Mouse (Mus musculus) liver, embryonic 12.5 days (tissue): ENCODE measurements at regions not wholly inside any gene's neighbourhood (a gene's known extent, or its start where the extent isn't known, plus 50 kb on each side); places are given as distances from the start of the nearest gene placed in this dataset.
A peak's percentile ranks its signal among the peaks of the same experiment; 100 is the strongest.

ENCODE experiments used
- ATAC-seq: fragments of 200-750 bp; cut with Nextera tagmentation; 2 replicates; pipeline ENCODE4 v1.8.0; 2017; ENCODE audit warnings: moderate number of reproducible peaks, mild to moderate bottlenecking, moderate library complexity
- H3K27ac ChIP-seq: fragments of 300-500 bp; sonication (generic); 2 replicates; pipeline ENCODE4 v1.5.1; 2016; ENCODE audit warnings: mild to moderate bottlenecking
- H3K27me3 ChIP-seq: fragments of 300-500 bp; sonication (generic); replicated peaks from 2 replicates; pipeline ENCODE4 v1.6.1; 2016; ENCODE audit warnings: mild to moderate bottlenecking, moderate library complexity
- H3K36me3 ChIP-seq: fragments of 300-500 bp; sonication (generic); 2 replicates; pipeline ENCODE4 v1.6.1; 2016; ENCODE audit warnings: mild to moderate bottlenecking, moderate library complexity
- H3K4me1 ChIP-seq: fragments of 300-500 bp; sonication (generic); 2 replicates; pipeline ENCODE4 v1.6.1; 2016
- H3K4me2 ChIP-seq: fragments of 300-500 bp; sonication (generic); 2 replicates; pipeline ENCODE4 v1.6.1; 2016; ENCODE audit warnings: mild to moderate bottlenecking, moderate library complexity
- H3K4me3 ChIP-seq: fragments of 300-500 bp; sonication (generic); 2 replicates; pipeline ENCODE4 v1.5.1; 2016; ENCODE audit warnings: mild to moderate bottlenecking, moderate library complexity
- H3K9ac ChIP-seq: fragments of 300-500 bp; sonication (generic); 2 replicates; pipeline ENCODE4 v1.6.1; 2016; ENCODE audit warnings: mild to moderate bottlenecking, moderate library complexity
- H3K9me3 ChIP-seq: fragments of 300-500 bp; sonication (generic); replicated peaks from 2 replicates; pipeline ENCODE4 v1.6.1; 2016; ENCODE audit warnings: mild to moderate bottlenecking, moderate library complexity
- WGBS: fragments of 180-500 bp; shearing (Covaris S2); methylation state at CpG from one replicate; pipeline ENCODE4 v1.1.7; 2016; ENCODE audit not compliant: insufficient replicate concordance; 5-methylcytosine and 5-hydroxymethylcytosine counted together

- WGBS = 38% methylated on average over 24 of the region's 24 CpGs
- Histone ChIP-seq H3K9ac (no peak overlapping the region), H3K4me1 (peaks cover 8% of the 10 kb centered on the region), H3K9me3 (no peaks in the 10 kb centered on the region), H3K4me3 (no peak overlapping the region), H3K27ac (no peak overlapping the region), H3K4me2 (no peak overlapping the region), H3K27me3 (no peaks in the 10 kb centered on the region), H3K36me3 (no peaks in the 10 kb centered on the region)
- ATAC-seq = no peak
Measured at GRCm38 (mm10) chr5:138875180-138876076, 55.5 kb downstream of the Gm5294 start.

GRCm38 (mm10) chr5:138881649-138882226 is 61.9 kb downstream of the Gm5294 start:
- no peaks in the 10 kb centered on the region for H3K27me3 ChIP-seq
- H3K9me3 ChIP-seq = no peaks in the 10 kb centered on the region
- H3K9ac ChIP-seq = no peak overlapping the region
- no peaks in the 10 kb centered on the region for H3K36me3 ChIP-seq
- no peaks in the 10 kb centered on the region for H3K4me1 ChIP-seq
- ATAC-seq = no peak
- WGBS = 67% methylated on average over 9 of the region's 9 CpGs
- no peak overlapping the region for H3K4me2 ChIP-seq
- no peak overlapping the region for H3K4me3 ChIP-seq
- H3K27ac ChIP-seq = no peak overlapping the region

DNA sequence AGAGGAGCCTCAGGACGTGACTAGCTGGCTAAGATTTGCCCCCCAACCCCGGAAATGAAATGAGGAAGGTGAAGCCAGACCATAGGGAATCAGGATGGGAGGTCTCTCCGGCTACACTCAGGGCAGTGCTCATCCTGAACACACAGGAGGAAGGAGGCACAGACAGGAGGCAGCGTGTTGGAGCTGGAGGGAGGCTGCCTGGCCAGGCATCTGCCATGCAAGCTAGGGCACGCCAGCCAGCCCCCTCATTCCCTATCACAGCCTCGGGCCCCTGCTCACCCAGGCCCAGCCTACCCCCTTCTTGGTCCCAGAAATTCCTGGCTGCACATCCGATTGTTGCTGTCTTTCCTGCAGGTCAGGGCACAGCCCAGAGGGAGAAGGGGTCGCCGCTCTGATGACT is 63.7 kb downstream of the Gm5294 start:
- no peaks in the 10 kb centered on the region for H3K9me3 ChIP-seq
- no peak for ATAC-seq
- 0 out of 2 replicates have a peak, but pooled peaks cover 2% of the 10 kb centered on the region for H3K27me3 ChIP-seq
- H3K4me2 ChIP-seq = no peak overlapping the region
- no peak overlapping the region for H3K27ac ChIP-seq
- no peaks in the 10 kb centered on the region for H3K36me3 ChIP-seq
- no peaks in the 10 kb centered on the region for H3K4me1 ChIP-seq
- H3K9ac ChIP-seq = no peak overlapping the region
- H3K4me3 ChIP-seq = no peak overlapping the region
- 42% methylated on average over 9 of the region's 9 CpGs for WGBS

DNA sequence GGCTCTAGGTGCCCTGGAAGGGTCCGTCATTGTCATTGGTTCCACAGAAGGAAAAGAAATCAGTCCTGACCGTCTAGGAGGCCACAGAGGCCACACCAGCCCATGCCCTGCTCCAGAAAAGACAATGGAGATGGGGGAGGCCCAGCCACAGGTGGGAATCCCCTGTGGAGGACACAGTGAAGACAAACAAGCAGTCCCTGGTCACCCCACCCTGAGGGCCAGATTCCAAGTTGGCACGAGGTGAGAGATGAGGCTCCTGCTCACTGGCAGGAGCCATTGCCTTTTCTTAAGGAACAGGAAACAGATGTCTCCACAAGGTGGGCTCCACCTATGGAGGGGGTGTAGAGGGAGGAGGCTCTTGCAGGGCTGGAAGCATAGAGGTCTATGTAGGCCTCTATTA is 66.0 kb downstream of the Gm5294 start:
- H3K9me3 ChIP-seq = no peaks in the 10 kb centered on the region
- ATAC-seq = no peak
- no peak overlapping the region for H3K4me3 ChIP-seq
- H3K9ac ChIP-seq = no peak overlapping the region
- H3K27ac ChIP-seq = no peak overlapping the region
- 61% methylated on average over 3 of the region's 3 CpGs for WGBS
- H3K36me3 ChIP-seq = no peaks in the 10 kb centered on the region
- H3K4me2 ChIP-seq = no peak overlapping the region
- no peaks in the 10 kb centered on the region for H3K4me1 ChIP-seq
- H3K27me3 ChIP-seq = 0 out of 2 replicates have a peak, but pooled peaks cover 2% of the 10 kb centered on the region

GRCm38 (mm10) chr5:138888749-138889148 is 68.9 kb downstream of the Gm5294 start:
- no peaks in the 10 kb centered on the region for H3K36me3 ChIP-seq
- no peak overlapping the region for H3K4me3 ChIP-seq
- no peak overlapping the region for H3K9ac ChIP-seq
- H3K27ac ChIP-seq = no peak overlapping the region
- H3K9me3 ChIP-seq = no peaks in the 10 kb centered on the region
- ATAC-seq = no peak
- 50% methylated on average over 9 of the region's 9 CpGs for WGBS
- no peak overlapping the region for H3K4me2 ChIP-seq
- 0 out of 2 replicates have a peak, but pooled peaks cover 2% of the 10 kb centered on the region for H3K27me3 ChIP-seq
- H3K4me1 ChIP-seq = no peaks in the 10 kb centered on the region

- H3K27ac ChIP-seq = no peak overlapping the region
- 0 out of 2 replicates have a peak, but pooled peaks cover 2% of the 10 kb centered on the region for H3K27me3 ChIP-seq
- H3K4me1 ChIP-seq = no peaks in the 10 kb centered on the region
- 60% methylated on average over 5 of the region's 5 CpGs for WGBS
- H3K4me2 ChIP-seq = no peak overlapping the region
- no peaks in the 10 kb centered on the region for H3K9me3 ChIP-seq
- no peak for ATAC-seq
- H3K9ac ChIP-seq = no peak overlapping the region
- H3K4me3 ChIP-seq = no peak overlapping the region
- no peaks in the 10 kb centered on the region for H3K36me3 ChIP-seq
Measured at GRCm38 (mm10) chr5:138889760-138890159, 69.9 kb downstream of the Gm5294 start.

GRCm38 (mm10) chr5:138894496-138894895 is 74.6 kb downstream of the Gm5294 start:
- H3K9me3 ChIP-seq = no peaks in the 10 kb centered on the region
- no peak overlapping the region for H3K27ac ChIP-seq
- H3K4me2 ChIP-seq = no peak overlapping the region
- H3K4me3 ChIP-seq = no peak overlapping the region
- peaks cover 8% of the 10 kb centered on the region; the same call in 1 of the 2 replicates for H3K4me1 ChIP-seq
- 76% methylated on average over 13 of the region's 13 CpGs for WGBS
- H3K9ac ChIP-seq = no peak overlapping the region
- no peak for ATAC-seq
- H3K36me3 ChIP-seq = no peaks in the 10 kb centered on the region
- no peaks in the 10 kb centered on the region for H3K27me3 ChIP-seq

GRCm38 (mm10) chr5:138897255-138897654 is 77.4 kb downstream of the Gm5294 start:
- Histone ChIP-seq H3K27me3 (no peaks in the 10 kb centered on the region), H3K27ac (no peak overlapping the region)
- no peak for ATAC-seq

DNA sequence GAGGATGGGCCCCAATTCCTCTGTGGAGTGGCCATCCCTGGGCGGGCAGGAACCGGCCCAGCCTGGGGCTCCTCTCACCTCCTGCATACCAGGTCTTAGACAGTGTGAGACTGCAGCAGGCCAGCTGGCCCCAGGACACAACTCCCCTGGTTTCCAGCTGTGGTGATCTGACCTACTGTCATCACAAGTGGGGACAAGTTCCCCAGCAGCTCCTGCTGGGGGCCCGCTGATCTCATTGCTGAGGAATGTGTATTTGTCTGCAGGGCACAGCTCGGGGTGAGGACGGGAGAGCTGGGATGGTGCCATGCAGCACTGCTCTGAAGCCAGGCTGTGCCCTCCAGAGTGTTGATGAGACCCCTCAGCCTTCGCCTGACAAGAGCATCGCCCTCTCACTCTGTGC is 78.6 kb downstream of the Gm5294 start:
- no peak overlapping the region for H3K4me3 ChIP-seq
- no peaks in the 10 kb centered on the region for H3K27me3 ChIP-seq
- no peaks in the 10 kb centered on the region for H3K9me3 ChIP-seq
- 0 out of 2 replicates have a peak, but pooled peaks have one; percentile 32 for ATAC-seq
- peaks cover 8% of the 10 kb centered on the region; the same call in 1 of the 2 replicates for H3K4me1 ChIP-seq
- H3K4me2 ChIP-seq = no peak overlapping the region
- no peak overlapping the region for H3K9ac ChIP-seq
- H3K27ac ChIP-seq = no peak overlapping the region
- 54% methylated on average over 7 of the region's 7 CpGs for WGBS
- no peaks in the 10 kb centered on the region for H3K36me3 ChIP-seq

More at GRCm38 (mm10) chr5:138897255-138897654, 77.4 kb downstream of the Gm5294 start:
- Histone ChIP-seq H3K9me3 (no peaks in the 10 kb centered on the region), H3K4me1 (peaks cover 8% of the 10 kb centered on the region; the same call in 1 of the 2 replicates), H3K4me2 (no peak overlapping the region), H3K36me3 (no peaks in the 10 kb centered on the region), H3K4me3 (no peak overlapping the region), H3K9ac (no peak overlapping the region)

DNA sequence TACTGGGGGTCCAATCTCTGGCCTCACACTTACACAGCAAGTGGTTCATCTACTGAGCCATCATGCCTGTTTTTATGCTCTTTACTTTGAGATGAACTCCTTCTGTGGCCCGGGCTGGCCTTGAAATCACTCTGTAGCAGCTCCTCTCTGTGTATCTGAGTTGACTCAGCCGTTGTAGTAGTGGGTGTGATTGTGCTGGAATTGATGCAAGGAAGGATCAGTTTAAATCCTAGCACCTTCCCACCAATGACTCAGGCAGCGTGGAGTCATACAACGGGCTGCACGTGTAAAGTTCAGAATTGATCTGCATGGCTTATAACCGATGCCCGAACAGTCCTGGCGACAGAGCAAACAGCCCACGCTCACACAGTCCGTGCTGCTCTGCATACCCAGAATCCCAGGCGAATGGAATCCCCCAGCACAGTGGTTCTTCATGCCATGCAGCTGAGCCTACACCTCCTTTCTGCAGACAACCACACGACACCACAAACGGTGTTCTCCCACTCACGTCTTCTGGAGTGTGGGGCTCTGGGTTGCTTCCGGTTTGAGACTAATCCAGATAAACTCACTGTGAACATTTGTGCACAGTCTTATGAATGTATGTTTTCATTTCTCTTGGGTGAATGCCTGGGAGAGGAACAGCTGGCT is 81.2 kb downstream of the Gm5294 start:
- Histone ChIP-seq H3K9me3 (no peaks in the 10 kb centered on the region), H3K27ac (no peak overlapping the region), H3K4me2 (no peak overlapping the region), H3K4me1 (peaks cover 8% of the 10 kb centered on the region; the same call in 1 of the 2 replicates), H3K36me3 (no peaks in the 10 kb centered on the region), H3K9ac (no peak overlapping the region), H3K4me3 (no peak overlapping the region), H3K27me3 (no peaks in the 10 kb centered on the region)
- no peak for ATAC-seq
- 67% methylated on average over 15 of the region's 15 CpGs for WGBS

GRCm38 (mm10) chr5:138902316-138902715 is 82.4 kb downstream of the Gm5294 start:
- H3K4me3 ChIP-seq = no peak overlapping the region
- ATAC-seq = no peak
- H3K4me2 ChIP-seq = no peak overlapping the region
- 58% methylated on average over 1 of the region's 1 CpGs for WGBS
- no peak overlapping the region for H3K9ac ChIP-seq
- H3K27me3 ChIP-seq = no peaks in the 10 kb centered on the region
- no peaks in the 10 kb centered on the region for H3K9me3 ChIP-seq
- H3K27ac ChIP-seq = no peak overlapping the region
- H3K36me3 ChIP-seq = no peaks in the 10 kb centered on the region
- H3K4me1 ChIP-seq = peaks cover 7% of the 10 kb centered on the region; the same call in 1 of the 2 replicates
